In the genomic region with DNA sequence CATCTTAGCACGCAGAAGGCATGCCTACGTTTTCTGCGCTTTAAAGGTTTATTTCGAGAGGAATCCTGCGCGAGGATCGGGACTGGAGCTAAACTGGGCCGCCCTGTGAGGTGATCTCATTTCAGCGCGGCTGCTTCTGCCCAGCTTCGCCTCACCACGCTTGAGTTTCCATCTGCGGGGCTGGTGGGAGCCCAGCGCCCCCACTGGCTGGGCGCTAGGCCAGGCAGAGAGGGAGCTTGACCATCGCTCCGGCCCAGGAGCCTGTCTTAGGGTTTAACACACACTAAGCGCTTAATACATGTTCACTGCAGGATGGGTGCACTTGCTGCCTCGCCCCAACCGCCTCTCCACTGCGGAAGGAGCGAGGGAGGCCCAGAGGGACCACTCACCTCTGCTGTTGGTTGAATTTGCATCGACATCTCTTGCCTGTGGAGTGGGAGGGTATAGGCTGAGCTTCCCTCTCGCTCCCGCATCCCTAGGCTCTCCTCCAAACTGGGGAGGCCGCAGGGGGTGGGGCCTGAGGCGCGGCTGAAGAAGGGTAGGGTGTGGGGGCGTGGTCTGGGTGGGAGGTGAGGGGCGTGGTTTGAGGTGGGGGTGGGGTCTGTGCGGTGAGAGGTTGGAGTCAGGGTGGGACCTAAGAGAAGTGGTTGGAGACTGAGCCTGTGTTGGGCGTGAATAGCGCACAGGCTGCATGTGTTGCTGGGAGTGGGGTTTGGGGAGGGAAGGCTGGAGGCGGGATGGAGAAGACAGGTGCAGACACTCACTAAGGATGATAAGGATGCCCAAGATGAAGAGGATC, we compare ENCODE assay signal across 9 mouse cellular contexts. TPM values are rescaled to one million over a fixed set of nuclear protein-coding genes. Genes with fewer than 3 reads are reported as not detected.
DNase-seq lines count a peak whose midpoint lies in the region; ATAC-seq and TF ChIP-seq lines count a peak whose summit lies in the region.
"Had no signal": no experiment of that assay in that cellular context is flagged by ENCODE, and none has a peak within 500 bp of the region (broad histone marks: within the 10 kb centered on the region; RNA-seq: fewer than 3 reads in every experiment).

No protein-coding gene starts in this region.

- H3K27ac ChIP-seq in kidney, embryonic 16.5 days (ENCODE audit: low read length): no peak overlapping the region
- H3K27ac ChIP-seq in forebrain, embryonic 15.5 days (replicated peaks): no peak overlapping the region
- no peak overlapping the region for H3K27ac ChIP-seq in hindbrain, embryonic 13.5 days
- H3K27ac ChIP-seq in limb, embryonic 13.5 days: no peak overlapping the region

- TF ChIP-seq CTCF in brain, embryonic 14.5 days (IDR thresholded peaks at IDR 0.05; ENCODE audit: borderline replicate concordance, extremely low read depth, insufficient read depth, insufficient read length): 0 out of 2 replicates have a peak, but pooled peaks have one; percentile 3

- H3K4me1 ChIP-seq in kidney, embryonic 16.5 days (ENCODE audit: insufficient read depth, low read length): peaks cover 49% of the 10 kb centered on the region
- peaks cover 39% of the 10 kb centered on the region for H3K4me1 ChIP-seq in forebrain, embryonic 15.5 days
- peaks cover 58% of the 10 kb centered on the region for H3K4me1 ChIP-seq in hindbrain, embryonic 13.5 days (replicated peaks)
- peaks cover 65% of the 10 kb centered on the region for H3K4me1 ChIP-seq in limb, embryonic 13.5 days

- H3K27me3 ChIP-seq in kidney, embryonic 16.5 days (ENCODE audit: insufficient read depth, low read length): peaks cover 60% of the 10 kb centered on the region
- peaks cover 40% of the 10 kb centered on the region for H3K27me3 ChIP-seq in forebrain, embryonic 15.5 days
- H3K27me3 ChIP-seq in hindbrain, embryonic 13.5 days: peaks cover 63% of the 10 kb centered on the region
- H3K27me3 ChIP-seq in limb, embryonic 13.5 days: peaks cover 71% of the 10 kb centered on the region

- no peaks in the 10 kb centered on the region for H3K9me3 ChIP-seq in kidney, embryonic 16.5 days (ENCODE audit: low read length)
- no peaks in the 10 kb centered on the region for H3K9me3 ChIP-seq in forebrain, embryonic 15.5 days
- H3K9me3 ChIP-seq in hindbrain, embryonic 13.5 days: no peaks in the 10 kb centered on the region
- H3K9me3 ChIP-seq in limb, embryonic 13.5 days: no peaks in the 10 kb centered on the region

- no peak for TF ChIP-seq POLR2A in brain, embryonic 14.5 days (IDR thresholded peaks at IDR 0.05; ENCODE audit: borderline replicate concordance, extremely low read depth, insufficient read depth, insufficient read length, poor library complexity, severe bottlenecking)

- no peak for DNase-seq in kidney, adult 11 months
- peak; percentile 48 for DNase-seq in brain, embryonic 14.5 days (ENCODE audit: low read depth)
- peak; percentile 48 for DNase-seq in neural tube, embryonic 10.5 days (ENCODE audit: extremely low spot score, low spot score)
- no peak for DNase-seq in T-cell, adult 2 months (ENCODE audit: low spot score)

- H3K36me3 ChIP-seq in kidney, embryonic 16.5 days (ENCODE audit: insufficient read depth, low read length): no peaks in the 10 kb centered on the region
- no peaks in the 10 kb centered on the region for H3K36me3 ChIP-seq in forebrain, embryonic 15.5 days
- H3K36me3 ChIP-seq in hindbrain, embryonic 13.5 days: no peaks in the 10 kb centered on the region
- H3K36me3 ChIP-seq in limb, embryonic 13.5 days: no peaks in the 10 kb centered on the region

- peak overlapping the region; percentile 51 for H3K9ac ChIP-seq in kidney, embryonic 16.5 days (replicated peaks; ENCODE audit: low read length)
- peak overlapping the region; percentile 13 for H3K9ac ChIP-seq in forebrain, embryonic 15.5 days (replicated peaks)
- peak overlapping the region; percentile 39 for H3K9ac ChIP-seq in hindbrain, embryonic 13.5 days
- no peak overlapping the region for H3K9ac ChIP-seq in limb, embryonic 13.5 days

- peak overlapping the region; percentile 51 for H3K4me2 ChIP-seq in kidney, embryonic 16.5 days (replicated peaks; ENCODE audit: low read depth, low read length)
- peak overlapping the region; percentile 36 for H3K4me2 ChIP-seq in forebrain, embryonic 15.5 days (replicated peaks)
- H3K4me2 ChIP-seq in hindbrain, embryonic 13.5 days: peak overlapping the region; percentile 62
- H3K4me2 ChIP-seq in limb, embryonic 13.5 days (replicated peaks): peak overlapping the region; percentile 60

- WGBS in kidney, embryonic 16.5 days: 3% methylated on average over 29 of the region's 34 CpGs
- under 1% methylated on average over 34 of the region's 34 CpGs for WGBS in forebrain, embryonic 15.5 days
- under 1% methylated on average over 34 of the region's 34 CpGs for WGBS in hindbrain, embryonic 13.5 days
- WGBS in limb, embryonic 13.5 days: 2% methylated on average over 34 of the region's 34 CpGs

- ATAC-seq in kidney, embryonic 16.5 days (ENCODE audit: low FRiP score, low TSS enrichment): peak; percentile 33
- 0 out of 2 replicates have a peak, but pooled peaks have one; percentile 12 for ATAC-seq in forebrain, embryonic 15.5 days (replicated peaks)
- ATAC-seq in hindbrain, embryonic 13.5 days (ENCODE audit: low FRiP score): peak; percentile 15; the same call in 1 of the 2 replicates
- peak; percentile 13; the same call in 1 of the 2 replicates for ATAC-seq in limb, embryonic 13.5 days (ENCODE audit: low FRiP score, low read depth)
- ATAC-seq: Patski had no signal

- peak overlapping the region; percentile 32 for H3K4me3 ChIP-seq in kidney, embryonic 16.5 days (ENCODE audit: low read length)
- H3K4me3 ChIP-seq in forebrain, embryonic 15.5 days: peak overlapping the region; percentile 22
- H3K4me3 ChIP-seq in hindbrain, embryonic 13.5 days: peak overlapping the region; percentile 24
- peak overlapping the region; percentile 35 for H3K4me3 ChIP-seq in limb, embryonic 13.5 days

RNA-seq across cellular contexts. Expression of gene Fxyd7, which starts 1.6 kb away (rescaled TPM):
- 11.1 and 11.4 TPM in 2 replicates for polyA plus RNA-seq in kidney, embryonic 16.5 days (2015; fragmentation: Nextera tagmentation; extraction: Ambion mirVana)
- 51.6 and 74.4 TPM in 2 replicates for polyA plus RNA-seq in brain, embryonic 14.5 days (2012; rRNA removed)
- 49.2 and 60.4 TPM in 2 replicates for polyA plus RNA-seq in forebrain, embryonic 15.5 days (2015; fragmentation: Nextera tagmentation; extraction: Ambion mirVana)
- 108 and 116 TPM in 2 replicates for polyA plus RNA-seq in hindbrain, embryonic 13.5 days (2015; fragmentation: Nextera tagmentation; extraction: Ambion mirVana)
- polyA plus RNA-seq in limb, embryonic 13.5 days (2015; fragmentation: Nextera tagmentation; extraction: Ambion mirVana): 20.0 and 21.3 TPM in 2 replicates
- polyA plus RNA-seq: Patski had no signal

RNA-seq across cellular contexts. Expression of gene Fxyd1, which starts 4.2 kb away (rescaled TPM):
- 45.7 and 48.3 TPM in 2 replicates for polyA plus RNA-seq in kidney, embryonic 16.5 days (2015; fragmentation: Nextera tagmentation; extraction: Ambion mirVana)
- polyA plus RNA-seq in brain, embryonic 14.5 days (2012; rRNA removed): 8.5 and 12.6 TPM in 2 replicates
- 8.2 and 14.7 TPM in 2 replicates for polyA plus RNA-seq in forebrain, embryonic 15.5 days (2015; fragmentation: Nextera tagmentation; extraction: Ambion mirVana)
- 27.3 and 30.6 TPM in 2 replicates for polyA plus RNA-seq in hindbrain, embryonic 13.5 days (2015; fragmentation: Nextera tagmentation; extraction: Ambion mirVana)
- polyA plus RNA-seq in limb, embryonic 13.5 days (2015; fragmentation: Nextera tagmentation; extraction: Ambion mirVana): 61.7 and 71.2 TPM in 2 replicates
- polyA plus RNA-seq: Patski had no signal

RNA-seq across cellular contexts. Expression of gene Lgi4, which starts 6.3 kb away (rescaled TPM):
- polyA plus RNA-seq in kidney, embryonic 16.5 days (2015; fragmentation: Nextera tagmentation; extraction: Ambion mirVana): 0.32 and 0.33 TPM in 2 replicates
- 0.74 and 0.79 TPM in 2 replicates for polyA plus RNA-seq in brain, embryonic 14.5 days (2012; rRNA removed)
- 0.20 and 0.26 TPM in 2 replicates for polyA plus RNA-seq in forebrain, embryonic 15.5 days (2015; fragmentation: Nextera tagmentation; extraction: Ambion mirVana)
- 1.1 and 1.6 TPM in 2 replicates for polyA plus RNA-seq in hindbrain, embryonic 13.5 days (2015; fragmentation: Nextera tagmentation; extraction: Ambion mirVana)
- polyA plus RNA-seq in limb, embryonic 13.5 days (2015; fragmentation: Nextera tagmentation; extraction: Ambion mirVana): 0.59 and 0.67 TPM in 2 replicates

RNA-seq across cellular contexts. Expression of gene Fxyd5, which starts 10.6 kb away (rescaled TPM):
- polyA plus RNA-seq in kidney, embryonic 16.5 days (2015; fragmentation: Nextera tagmentation; extraction: Ambion mirVana): 32.6 and 34.0 TPM in 2 replicates
- polyA plus RNA-seq in brain, embryonic 14.5 days (2012; rRNA removed): 10.3 and 12.5 TPM in 2 replicates
- 13.4 and 14.7 TPM in 2 replicates for polyA plus RNA-seq in forebrain, embryonic 15.5 days (2015; fragmentation: Nextera tagmentation; extraction: Ambion mirVana)
- polyA plus RNA-seq in hindbrain, embryonic 13.5 days (2015; fragmentation: Nextera tagmentation; extraction: Ambion mirVana): 13.0 and 20.0 TPM in 2 replicates
- polyA plus RNA-seq in limb, embryonic 13.5 days (2015; fragmentation: Nextera tagmentation; extraction: Ambion mirVana): 17.1 and 18.3 TPM in 2 replicates

RNA-seq across cellular contexts. Expression of gene Fxyd3, which starts 23.7 kb away (rescaled TPM):
- polyA plus RNA-seq in kidney, embryonic 16.5 days (2015; fragmentation: Nextera tagmentation; extraction: Ambion mirVana): 15.0 and 19.0 TPM in 2 replicates
- polyA plus RNA-seq in brain, embryonic 14.5 days (2012; rRNA removed): 1.9 TPM in 2 replicates
- not detected in 2 replicates for polyA plus RNA-seq in forebrain, embryonic 15.5 days (2015; fragmentation: Nextera tagmentation; extraction: Ambion mirVana)
- polyA plus RNA-seq in hindbrain, embryonic 13.5 days (2015; fragmentation: Nextera tagmentation; extraction: Ambion mirVana): 0.79 and 1.3 TPM in 2 replicates
- polyA plus RNA-seq in limb, embryonic 13.5 days (2015; fragmentation: Nextera tagmentation; extraction: Ambion mirVana): 32.9 and 34.8 TPM in 2 replicates
- polyA plus RNA-seq: Patski had no signal

Comparison
In these comparisons a context has a peak if more than half of its experiments do, and no peak if none do; other contexts are left out.
1. DNase-seq: peak in brain, embryonic 14.5 days (single experiment) and neural tube, embryonic 10.5 days (single experiment); none in kidney, adult 11 months (single experiment) and T-cell, adult 2 months (single experiment).
2. Peak in every context shown above with its lines, with median percentiles within 50 percentile points of each other: ATAC-seq, H3K4me2 ChIP-seq and H3K4me3 ChIP-seq.